ENCODE assay signal across 24 mouse cellular contexts in the genomic region with DNA sequence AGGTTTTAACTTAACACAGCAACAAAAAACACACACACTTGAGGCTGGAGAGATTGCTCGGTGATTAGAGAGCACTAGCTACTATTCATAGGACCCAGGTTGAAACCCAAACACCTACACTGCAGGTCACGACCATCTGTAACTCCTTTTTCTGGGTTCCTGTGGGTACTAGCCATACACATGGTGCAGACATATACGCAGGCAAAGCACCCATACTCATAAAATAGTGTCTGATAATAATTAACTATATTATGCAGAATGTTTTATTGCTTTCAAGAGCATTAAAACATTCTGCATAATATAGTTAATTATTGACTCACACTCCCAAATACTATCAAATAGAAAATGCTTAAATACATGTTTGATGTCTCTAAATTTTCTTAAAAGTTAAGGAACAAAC. TPM values are rescaled to one million over a fixed set of nuclear protein-coding genes. Genes with fewer than 3 reads are reported as not detected.
DNase-seq lines count a peak whose midpoint lies in the region; ATAC-seq and TF ChIP-seq lines count a peak whose summit lies in the region.
"Had no signal": no experiment of that assay in that cellular context is flagged by ENCODE, and none has a peak within 500 bp of the region (broad histone marks: within the 10 kb centered on the region; RNA-seq: fewer than 3 reads in every experiment).

No protein-coding gene starts in this region.

- WGBS in kidney, adult 2 months, result 33% methylated on average over 3 of the region's 3 CpGs
- 68% methylated on average over 3 of the region's 3 CpGs for WGBS in kidney, postnatal 0 days
- 63% methylated on average over 3 of the region's 3 CpGs for WGBS in intestine, embryonic 15.5 days

- TF ChIP-seq POLR2A in kidney, adult 2 months (IDR thresholded peaks at IDR 0.05; ENCODE audit: low read depth, low read length), result no peak

- H3K27me3 ChIP-seq in kidney, adult 2 months (replicated peaks; ENCODE audit: control insufficient read depth, insufficient read depth, low read length), result no peaks in the 10 kb centered on the region
- H3K27me3 ChIP-seq in kidney, postnatal 0 days (ENCODE audit: insufficient read depth, low read length), result no peaks in the 10 kb centered on the region
- H3K27me3 ChIP-seq in intestine, embryonic 15.5 days (replicated peaks), result no peaks in the 10 kb centered on the region
- H3K27me3 ChIP-seq: heart, embryonic 13.5 days had no signal

- H3K4me2 ChIP-seq in kidney, postnatal 0 days (ENCODE audit: low read length), result 0 out of 2 replicates have a peak overlapping the region, but pooled peaks have one; percentile 5
- H3K4me2 ChIP-seq in intestine, embryonic 15.5 days (replicated peaks), result no peak overlapping the region
- H3K4me2 ChIP-seq: heart, embryonic 13.5 days; hindbrain, embryonic 14.5 days had no signal

- H3K9me3 ChIP-seq in kidney, postnatal 0 days (replicated peaks; ENCODE audit: low read length), result no peaks in the 10 kb centered on the region
- H3K9me3 ChIP-seq in intestine, embryonic 15.5 days, result no peaks in the 10 kb centered on the region
- H3K9me3 ChIP-seq: forebrain, embryonic 10.5 days; heart, embryonic 10.5 days; heart, embryonic 13.5 days had no signal

- peak; percentile 13 for DNase-seq in kidney, adult 2 months
- DNase-seq in kidney, postnatal 4 days, result no peak
- no peak for DNase-seq in kidney, postnatal 0 days (ENCODE audit: low spot score)
- no peak for DNase-seq in kidney, postnatal 36 days
- no peak for DNase-seq in left cerebral cortex, adult 18-20 months (ENCODE audit: low spot score in 2 of 2)
- no peak for DNase-seq in thymus, postnatal 4 days
- DNase-seq: adrenal gland, adult 8-10 months; adrenal gland, postnatal 25 days; cerebellum, adult 18-20 months; cerebellum, adult 9-10 months; cerebellum, postnatal 14 days; forebrain, postnatal 0 days; gastrocnemius, adult 2 months; gastrocnemius, postnatal 25 days; heart, adult 18-20 months; heart, postnatal 14 days; heart, postnatal 4 days had no signal

- peaks cover 17% of the 10 kb centered on the region for H3K4me1 ChIP-seq in kidney, adult 2 months (ENCODE audit: control insufficient read depth, insufficient read depth, low read length)
- peaks cover 5% of the 10 kb centered on the region; the same call in 1 of the 2 replicates for H3K4me1 ChIP-seq in kidney, postnatal 0 days (replicated peaks; ENCODE audit: insufficient read depth, low read length)
- H3K4me1 ChIP-seq in intestine, embryonic 15.5 days (replicated peaks), result peaks cover 7% of the 10 kb centered on the region; the same call in 1 of the 2 replicates

- no peak overlapping the region for H3K4me3 ChIP-seq in kidney, adult 2 months (ENCODE audit: insufficient read depth, low read depth, low read length)
- H3K4me3 ChIP-seq in kidney, postnatal 0 days (replicated peaks; ENCODE audit: low read depth, low read length), result no peak overlapping the region
- H3K4me3 ChIP-seq in intestine, embryonic 15.5 days (replicated peaks), result no peak overlapping the region
- H3K4me3 ChIP-seq: forebrain, embryonic 10.5 days; gastrocnemius, adult 2 months; heart, embryonic 10.5 days; heart, embryonic 13.5 days had no signal

- no peak for ATAC-seq in kidney, postnatal 0 days (replicated peaks; ENCODE audit: low FRiP score, low read depth)
- peak; percentile 79 for ATAC-seq in intestine, embryonic 15.5 days
- ATAC-seq: activated CD4-positive, CD25-positive, alpha-beta regulatory T cell, adult 4 months; forebrain, embryonic 14.5 days; forebrain, postnatal 0 days had no signal

- no peak for TF ChIP-seq CTCF in kidney, adult 2 months (conservative IDR thresholded peaks at IDR 0.05; ENCODE audit: insufficient read depth, insufficient read length, low read depth, low read length)
- no peak for TF ChIP-seq CTCF in kidney, postnatal 0 days (IDR thresholded peaks at IDR 0.05; ENCODE audit: low read depth)

- H3K9ac ChIP-seq in kidney, postnatal 0 days (ENCODE audit: low read depth, low read length), result no peak overlapping the region
- no peak overlapping the region for H3K9ac ChIP-seq in intestine, embryonic 15.5 days
- H3K9ac ChIP-seq: forebrain, postnatal 0 days; heart, embryonic 13.5 days; hindbrain, embryonic 14.5 days had no signal

- H3K27ac ChIP-seq in kidney, adult 2 months (ENCODE audit: insufficient read depth, low read depth, low read length), result no peak overlapping the region
- H3K27ac ChIP-seq in kidney, postnatal 0 days, result no peak overlapping the region
- no peak overlapping the region for H3K27ac ChIP-seq in intestine, embryonic 15.5 days
- H3K27ac ChIP-seq: forebrain, embryonic 10.5 days; gastrocnemius, adult 2 months; heart, embryonic 10.5 days; heart, embryonic 13.5 days; hindbrain, embryonic 14.5 days had no signal

- H3K36me3 ChIP-seq in kidney, adult 2 months (ENCODE audit: control insufficient read depth, insufficient read depth, low read length), result no peaks in the 10 kb centered on the region
- H3K36me3 ChIP-seq in kidney, postnatal 0 days (ENCODE audit: insufficient read depth, low read length), result no peaks in the 10 kb centered on the region
- H3K36me3 ChIP-seq in intestine, embryonic 15.5 days, result no peaks in the 10 kb centered on the region

RNA-seq across cellular contexts. Expression of a gene that starts 6.1 kb away (rescaled TPM):
- 3.0 and 4.8 TPM in 2 replicates for polyA plus RNA-seq in kidney, adult 2 months (2012; rRNA removed)
- 138 and 139 TPM in 2 replicates for polyA plus RNA-seq in kidney, postnatal 0 days (2015; fragmentation: Nextera tagmentation; extraction: Ambion mirVana)
- 116 and 164 TPM in 2 replicates for polyA plus RNA-seq in intestine, embryonic 15.5 days (2015; fragmentation: Nextera tagmentation; extraction: Ambion mirVana)
- 10 to 100 TPM; 59.8 to 61.0 TPM for total RNA-seq in left cerebral cortex, adult 18-20 months (2021)

RNA-seq across cellular contexts. Expression of a gene that starts 53.8 kb away (rescaled TPM):
- 33.3 and 48.2 TPM in 2 replicates for polyA plus RNA-seq in kidney, adult 2 months (2012; rRNA removed)
- 2.8 TPM in 2 replicates for polyA plus RNA-seq in kidney, postnatal 0 days (2015; fragmentation: Nextera tagmentation; extraction: Ambion mirVana)
- 0.82 and 1.0 TPM in 2 replicates for polyA plus RNA-seq in intestine, embryonic 15.5 days (2015; fragmentation: Nextera tagmentation; extraction: Ambion mirVana)
- 10 to 100 TPM; 31.8 to 32.1 TPM for total RNA-seq in left cerebral cortex, adult 18-20 months (2021)

Comparison
In these comparisons a context has a peak if more than half of its experiments do, and no peak if none do; other contexts are left out.
1. RNA of a gene that starts 6.1 kb away (polyA plus RNA-seq): 116 to 164 TPM in intestine, embryonic 15.5 days and 138 to 139 TPM in kidney, postnatal 0 days; 3.0 to 4.8 TPM in kidney, adult 2 months; every median in the first group is over 10 times any median in the second.